Mouse (Mus musculus): ENCODE results near the gene Tshz2.

Gene Tshz2

GRCm38 (mm10) chr2:169870503-169870902, 237.7 kb downstream of the Tshz2 start:
- DNase-seq (ENCODE audit: low spot score): peak; percentile 19

- peak; percentile 28 for DNase-seq (ENCODE audit: low spot score)
Observed at GRCm38 (mm10) chr2:169871436-169872060, 238.7 kb downstream of the Tshz2 start.

GRCm38 (mm10) chr2:169873442-169873841, 240.6 kb downstream of the Tshz2 start:
- no peak for DNase-seq (ENCODE audit: low spot score)

- DNase-seq (ENCODE audit: low spot score): no peak
Observed at GRCm38 (mm10) chr2:169887921-169888320, 255.1 kb downstream of the Tshz2 start.

GRCm38 (mm10) chr2:169892441-169893038, 259.7 kb downstream of the Tshz2 start:
- no peak for DNase-seq (ENCODE audit: low spot score)

GRCm38 (mm10) chr2:169902896-169903295, 270.1 kb downstream of the Tshz2 start:
- DNase-seq (ENCODE audit: low spot score): no peak

GRCm38 (mm10) chr2:169906396-169906795, 273.6 kb downstream of the Tshz2 start:
- peak; percentile 88 for DNase-seq (ENCODE audit: low spot score)

GRCm38 (mm10) chr2:169907979-169908378, 275.2 kb downstream of the Tshz2 start:
- DNase-seq (ENCODE audit: low spot score): no peak

GRCm38 (mm10) chr2:169910606-169911005, 277.8 kb downstream of the Tshz2 start:
- no peak for DNase-seq (ENCODE audit: low spot score)

- no peak for DNase-seq (ENCODE audit: low spot score)
Observed at GRCm38 (mm10) chr2:169912826-169913225, 280.0 kb downstream of the Tshz2 start.

- no peak for DNase-seq (ENCODE audit: low spot score)
Observed at GRCm38 (mm10) chr2:169914903-169915302, 282.1 kb downstream of the Tshz2 start.

GRCm38 (mm10) chr2:169915326-169915725, 282.5 kb downstream of the Tshz2 start:
- no peak for DNase-seq (ENCODE audit: low spot score)

GRCm38 (mm10) chr2:169919111-169919695, 286.4 kb downstream of the Tshz2 start:
- DNase-seq (ENCODE audit: low spot score): no peak

- peak; percentile 42 for DNase-seq (ENCODE audit: low spot score)
Observed at GRCm38 (mm10) chr2:169924177-169924810, 291.5 kb downstream of the Tshz2 start.

GRCm38 (mm10) chr2:169925466-169925865, 292.7 kb downstream of the Tshz2 start:
- no peak for DNase-seq (ENCODE audit: low spot score)

GRCm38 (mm10) chr2:169926016-169926415, 293.2 kb downstream of the Tshz2 start:
- DNase-seq (ENCODE audit: low spot score): no peak

GRCm38 (mm10) chr2:169927401-169927800, 294.6 kb downstream of the Tshz2 start:
- no peak for DNase-seq (ENCODE audit: low spot score)

GRCm38 (mm10) chr2:169928447-169929120, 295.8 kb downstream of the Tshz2 start:
- DNase-seq (ENCODE audit: low spot score): no peak

- peak; percentile 84 for DNase-seq (ENCODE audit: low spot score)
Observed at GRCm38 (mm10) chr2:169929540-169930497, 297.0 kb downstream of the Tshz2 start.

- no peak for DNase-seq (ENCODE audit: low spot score)
Observed at GRCm38 (mm10) chr2:169935642-169936041, 302.8 kb downstream of the Tshz2 start.
